Mouse (Mus musculus) G1E (cell line): ENCODE results near the gene Cnfn. TPM values are rescaled to one million over a fixed set of nuclear protein-coding genes. Genes with fewer than 3 reads are reported as not detected.

Experiments used
- ATAC-seq: 2 replicates; pipeline ENCODE4 v1.8.0; 2016; ENCODE audit warnings: mild to moderate bottlenecking; ENCODE audit not compliant: insufficient number of reproducible peaks, poor library complexity, low FRiP score, severe bottlenecking; ENCODE audit errors: extremely low read depth
- DNase-seq: peaks from one replicate; pipeline ENCODE4 v3.0.0; 2012; ENCODE audit warnings: low spot score
- H3K27me3 ChIP-seq: 2 replicates; pipeline ENCODE4 v1.6.1; 2012; ENCODE audit warnings: mild to moderate bottlenecking, low read length, inconsistent platforms; ENCODE audit not compliant: insufficient read depth
- H3K36me3 ChIP-seq: replicated peaks from 2 replicates; pipeline ENCODE3; 2012; ENCODE audit warnings: mild to moderate bottlenecking, inconsistent platforms
- H3K4me1 ChIP-seq: 2 replicates; pipeline ENCODE4 v1.6.1; 2012; ENCODE audit warnings: low read depth, low read length, inconsistent platforms, mixed read lengths; ENCODE audit not compliant: insufficient read depth
- H3K4me3 ChIP-seq: 2 replicates; pipeline ENCODE4 v1.5.1; 2012; ENCODE audit warnings: low read depth, mild to moderate bottlenecking, inconsistent platforms, low read length, moderate library complexity, mixed read lengths
- H3K9me3 ChIP-seq: replicated peaks from 2 replicates; pipeline ENCODE4 v1.6.1; 2012; ENCODE audit warnings: inconsistent platforms
- CTCF ChIP-seq: IDR thresholded peaks from 2 replicates; pipeline ENCODE4 v1.5.1; 2012; ENCODE audit warnings: low read depth, low read length, inconsistent platforms, mixed read lengths
- GATA1 ChIP-seq: IDR thresholded peaks from 2 replicates; pipeline ENCODE4 v1.6.1; 2012; ENCODE audit warnings: borderline replicate concordance, low read length, inconsistent platforms, mixed read lengths
- GATA2 ChIP-seq: IDR thresholded peaks from 2 replicates; pipeline ENCODE4 v1.6.1; 2012; ENCODE audit warnings: low read depth, low read length, inconsistent platforms, borderline replicate concordance
- POLR2AphosphoS5 ChIP-seq: IDR thresholded peaks from 2 replicates; pipeline ENCODE4 v1.6.1; 2012; ENCODE audit warnings: low read depth, low read length, inconsistent platforms; ENCODE audit not compliant: insufficient replicate concordance
- TAL1 ChIP-seq: conservative IDR thresholded peaks from 2 replicates; pipeline ENCODE4 v1.6.1; 2012; ENCODE audit warnings: low read depth, low read length, inconsistent platforms, mixed read lengths
- polyA plus RNA-seq: library from polyadenylated mRNA; stranded (reverse); fragments of >175 nt; gene quantifications from 2 replicates; pipeline ENCODE4 v1.2.3, GENCODE M21; 2012
- total RNA-seq, 2 experiments: library from RNA; stranded (forward) in 1 of 2; stranded (reverse) in 1 of 2; fragments of 200-1000 nt in 1 of 2; fragments of >200 nt in 1 of 2; fragmentation: Nextera tagmentation in 1 of 2; gene quantifications; 2 replicates each; pipeline ENCODE4 v1.2.3; 2014 to 2017

The Cnfn gene
- total and polyA plus RNA-seq, 3 experiments, result not detected

GRCm38 (mm10) chr7:25322058-25322484 is 47.5 kb downstream of the Cnfn start:
- no peak for TF ChIP-seq POLR2AphosphoS5
- no peak for TF ChIP-seq GATA1
- TF ChIP-seq CTCF, result no peak
- no peak for TF ChIP-seq GATA2
- TF ChIP-seq TAL1, result no peak
- H3K4me1 ChIP-seq, result peaks cover 17% of the 10 kb centered on the region
- H3K27me3 ChIP-seq, result no peaks in the 10 kb centered on the region
- peaks cover 41% of the 10 kb centered on the region for H3K36me3 ChIP-seq
- no peak overlapping the region for H3K4me3 ChIP-seq
- DNase-seq, result no peak
- no peaks in the 10 kb centered on the region for H3K9me3 ChIP-seq
- ATAC-seq, result no peak

Other genes starting within 250 kb of the Cnfn start
- gene Pou2f2, start 190.0 kb downstream of the Cnfn start, total RNA-seq (2014; fragmentation: Nextera tagmentation), result 0.38 and 1.6 TPM in 2 replicates
- 0.06 and 0.16 TPM in 2 replicates for gene Pou2f2, start 190.0 kb downstream of the Cnfn start, total RNA-seq (2017)
- gene Pou2f2, start 190.0 kb downstream of the Cnfn start, polyA plus RNA-seq, result 0.58 and 0.59 TPM in 2 replicates
- 4.6 and 13.1 TPM in 2 replicates for gene Dedd2, start 149.1 kb downstream of the Cnfn start, total RNA-seq (2014; fragmentation: Nextera tagmentation)
- 9.7 and 13.2 TPM in 2 replicates for gene Dedd2, start 149.1 kb downstream of the Cnfn start, total RNA-seq (2017)
- gene Dedd2, start 149.1 kb downstream of the Cnfn start, polyA plus RNA-seq, result 43.7 and 55.3 TPM in 2 replicates
- 20.4 and 20.8 TPM in 2 replicates for gene Zfp526, start 148.3 kb downstream of the Cnfn start, total RNA-seq (2014; fragmentation: Nextera tagmentation)
- 8.8 and 9.9 TPM in 2 replicates for gene Zfp526, start 148.3 kb downstream of the Cnfn start, total RNA-seq (2017)
- gene Zfp526, start 148.3 kb downstream of the Cnfn start, polyA plus RNA-seq, result 27.6 and 28.7 TPM in 2 replicates
- 154 and 167 TPM in 2 replicates for gene Gsk3a, start 131.9 kb downstream of the Cnfn start, total RNA-seq (2014; fragmentation: Nextera tagmentation)
- gene Gsk3a, start 131.9 kb downstream of the Cnfn start, total RNA-seq (2017), result 38.9 and 41.6 TPM in 2 replicates
- gene Gsk3a, start 131.9 kb downstream of the Cnfn start, polyA plus RNA-seq, result 107 and 113 TPM in 2 replicates
- gene Erf, start 119.0 kb downstream of the Cnfn start, total RNA-seq (2014; fragmentation: Nextera tagmentation), result 31.5 and 43.4 TPM in 2 replicates
- gene Erf, start 119.0 kb downstream of the Cnfn start, total RNA-seq (2017), result 6.9 TPM in 2 replicates
- gene Erf, start 119.0 kb downstream of the Cnfn start, polyA plus RNA-seq, result 97.7 and 117 TPM in 2 replicates
- 154 and 160 TPM in 2 replicates for gene Cic, start 102.0 kb downstream of the Cnfn start, total RNA-seq (2014; fragmentation: Nextera tagmentation)
- gene Cic, start 102.0 kb downstream of the Cnfn start, total RNA-seq (2017), result 32.2 and 36.6 TPM in 2 replicates
- gene Cic, start 102.0 kb downstream of the Cnfn start, polyA plus RNA-seq, result 381 and 382 TPM in 2 replicates
- 39.0 and 41.3 TPM in 2 replicates for gene Pafah1b3, start 71.7 kb downstream of the Cnfn start, total RNA-seq (2014; fragmentation: Nextera tagmentation)
- 76.9 and 94.6 TPM in 2 replicates for gene Pafah1b3, start 71.7 kb downstream of the Cnfn start, total RNA-seq (2017)
- 69.0 and 79.2 TPM in 2 replicates for gene Pafah1b3, start 71.7 kb downstream of the Cnfn start, polyA plus RNA-seq
- not detected in 2 replicates for gene Prr19, start 68.3 kb downstream of the Cnfn start, total RNA-seq (2014; fragmentation: Nextera tagmentation)
- not detected in 2 replicates for gene Prr19, start 68.3 kb downstream of the Cnfn start, total RNA-seq (2017)
- 0.07 TPM in 1 of 2 replicates, not detected in the other for gene Prr19, start 68.3 kb downstream of the Cnfn start, polyA plus RNA-seq
- not detected in 2 replicates for gene Tmem145, start 63.6 kb downstream of the Cnfn start, total RNA-seq (2014; fragmentation: Nextera tagmentation)
- gene Tmem145, start 63.6 kb downstream of the Cnfn start, total RNA-seq (2017), result not detected in 2 replicates
- not detected in 2 replicates for gene Tmem145, start 63.6 kb downstream of the Cnfn start, polyA plus RNA-seq
- 14.3 and 14.4 TPM in 2 replicates for gene Megf8, start 52.6 kb downstream of the Cnfn start, total RNA-seq (2014; fragmentation: Nextera tagmentation)
- gene Megf8, start 52.6 kb downstream of the Cnfn start, total RNA-seq (2017), result 6.3 and 7.5 TPM in 2 replicates
- gene Megf8, start 52.6 kb downstream of the Cnfn start, polyA plus RNA-seq, result 24.4 and 25.3 TPM in 2 replicates
- gene Lipe, start 29.0 kb upstream of the Cnfn start, total RNA-seq (2014; fragmentation: Nextera tagmentation), result 6.1 and 13.0 TPM in 2 replicates
- 4.6 and 4.8 TPM in 2 replicates for gene Lipe, start 29.0 kb upstream of the Cnfn start, total RNA-seq (2017)
- 15.7 and 16.1 TPM in 2 replicates for gene Lipe, start 29.0 kb upstream of the Cnfn start, polyA plus RNA-seq
- not detected in 2 replicates for gene Cxcl17, start 43.2 kb upstream of the Cnfn start, total RNA-seq (2014; fragmentation: Nextera tagmentation)
- gene Cxcl17, start 43.2 kb upstream of the Cnfn start, total RNA-seq (2017), result not detected in 2 replicates
- gene Cxcl17, start 43.2 kb upstream of the Cnfn start, polyA plus RNA-seq, result not detected in 2 replicates
- gene Ceacam1, start 107.9 kb upstream of the Cnfn start, total RNA-seq (2014; fragmentation: Nextera tagmentation), result not detected in 2 replicates
- gene Ceacam1, start 107.9 kb upstream of the Cnfn start, total RNA-seq (2017), result 0.17 and 0.66 TPM in 2 replicates
- gene Ceacam1, start 107.9 kb upstream of the Cnfn start, polyA plus RNA-seq, result not detected in 2 replicates
- gene Ceacam2, start 170.1 kb upstream of the Cnfn start, total RNA-seq (2014; fragmentation: Nextera tagmentation), result not detected in 2 replicates
- gene Ceacam2, start 170.1 kb upstream of the Cnfn start, total RNA-seq (2017), result 0.05 TPM in 1 of 2 replicates, not detected in the other
- gene Ceacam2, start 170.1 kb upstream of the Cnfn start, polyA plus RNA-seq, result not detected in 2 replicates
- gene Erich4, start 246.2 kb upstream of the Cnfn start, total RNA-seq (2014; fragmentation: Nextera tagmentation), result not detected in 2 replicates
- gene Erich4, start 246.2 kb upstream of the Cnfn start, total RNA-seq (2017), result not detected in 2 replicates
- gene Erich4, start 246.2 kb upstream of the Cnfn start, polyA plus RNA-seq, result not detected in 2 replicates
- gene Dmac2, start 249.7 kb upstream of the Cnfn start, total RNA-seq (2014; fragmentation: Nextera tagmentation), result 12.7 and 17.8 TPM in 2 replicates
- 21.3 and 24.2 TPM in 2 replicates for gene Dmac2, start 249.7 kb upstream of the Cnfn start, total RNA-seq (2017)
- gene Dmac2, start 249.7 kb upstream of the Cnfn start, polyA plus RNA-seq, result 28.0 and 34.2 TPM in 2 replicates